Mouse (Mus musculus): ENCODE measurements around the gene Sox11.

GRCm38 (mm10) chr12:27336801-27337200, 5.6 kb downstream of the Sox11 start:
- TF ChIP-seq CTCF (IDR thresholded peaks at IDR 0.05; ENCODE audit: borderline replicate concordance, insufficient read depth, low read length) = no peak
- TF ChIP-seq POLR2A (IDR thresholded peaks at IDR 0.05; ENCODE audit: low read depth, low read length) = no peak

All from embryonic fibroblast, embryonic 13.5 days (primary cell).